Mouse (Mus musculus): Measurements from ENCODE around the gene Dsn1.

Gene Dsn1

GRCm38 (mm10) chr2:156967388-156967787 is 39.6 kb downstream of the Dsn1 start:
- no peak for DNase-seq

GRCm38 (mm10) chr2:156963891-156964290 is 43.1 kb downstream of the Dsn1 start:
- no peak for DNase-seq

GRCm38 (mm10) chr2:156958496-156959252 is 48.3 kb downstream of the Dsn1 start:
- DNase-seq: no peak

- no peak for DNase-seq
These were observed 49.9 kb downstream of the Dsn1 start for GRCm38 (mm10) chr2:156957035-156957434.

GRCm38 (mm10) chr2:156956306-156956705 is 50.6 kb downstream of the Dsn1 start:
- DNase-seq: no peak

GRCm38 (mm10) chr2:156954463-156954862 is 52.5 kb downstream of the Dsn1 start:
- DNase-seq: no peak

- DNase-seq: no peak
These were observed 55.5 kb downstream of the Dsn1 start for GRCm38 (mm10) chr2:156951301-156952094.

- no peak for DNase-seq
These were observed 56.1 kb downstream of the Dsn1 start for GRCm38 (mm10) chr2:156950816-156951215.

Data from kidney, postnatal 25 days (tissue).